Mouse (Mus musculus) heart, adult 2 months (tissue): ENCODE measurements around the gene Cntfr.
"Not testable (repeated sequence)": the region's sequence is repeated elsewhere in the genome, so short reads cannot be mapped to it uniquely, and the experiment has no call there.

Experiments used
- EP300 ChIP-seq: fragments of 200-500 bp; IDR thresholded peaks from 2 replicates; pipeline ENCODE4 v1.6.1; 2011; ENCODE audit warnings: low read depth, low read length, control low read depth; ENCODE audit not compliant: insufficient read depth
- POLR2A ChIP-seq: fragments of 200-500 bp; IDR thresholded peaks from 2 replicates; pipeline ENCODE4 v1.6.1; 2011; ENCODE audit warnings: mild to moderate bottlenecking, low read depth, low read length, control low read depth; ENCODE audit not compliant: insufficient read depth

- not testable (repeated sequence) for TF ChIP-seq POLR2A, EP300
Measured at GRCm38 (mm10) chr4:41693511-41693910, 3.4 kb downstream of the Cntfr start.
